Mouse (Mus musculus): ENCODE results near the gene Cebpg. TPM values are rescaled to one million over a fixed set of nuclear protein-coding genes. Genes with fewer than 3 reads are reported as not detected.

Cebpg gene
- polyA plus RNA-seq, 1 experiment = 10.9 TPM

- Histone ChIP-seq H3ac (ENCODE audit: control insufficient read depth, insufficient read length, low read depth) (no peak overlapping the region), H3K36me3 (ENCODE audit: control insufficient read depth, insufficient read depth) (no peaks in the 10 kb centered on the region), H3K4me3 (ENCODE audit: insufficient read depth, poor library complexity, severe bottlenecking) (no peak overlapping the region), H3K27me3 (ENCODE audit: control insufficient read depth, insufficient read depth, insufficient read length) (no peaks in the 10 kb centered on the region), H3K79me3 (ENCODE audit: low read depth) (no peaks in the 10 kb centered on the region), H3K79me2 (ENCODE audit: control insufficient read depth, insufficient read depth) (no peaks in the 10 kb centered on the region)
- no peak for TF ChIP-seq MYOG (IDR thresholded peaks at IDR 0.05; ENCODE audit: control insufficient read depth, extremely low read depth, insufficient read length)
- TF ChIP-seq MYOD1 (IDR thresholded peaks at IDR 0.05; ENCODE audit: control insufficient read depth, insufficient read length, low read depth) = no peak
- TF ChIP-seq CEBPB (IDR thresholded peaks at IDR 0.05; ENCODE audit: low read depth) = no peak
- no peak for TF ChIP-seq MAX (IDR thresholded peaks at IDR 0.05)
- no peak for TF ChIP-seq FOSL1 (IDR thresholded peaks at IDR 0.05; ENCODE audit: insufficient read depth, low read length, poor library complexity, severe bottlenecking)
- no peak for TF ChIP-seq CTCF (IDR thresholded peaks at IDR 0.05; ENCODE audit: control insufficient read depth, insufficient read depth, insufficient read length)
- no peak for TF ChIP-seq USF1 (IDR thresholded peaks at IDR 0.05; ENCODE audit: low read depth)
These were observed 30.0 kb upstream of the Cebpg start for GRCm38 (mm10) chr7:35086271-35086861.

DNA sequence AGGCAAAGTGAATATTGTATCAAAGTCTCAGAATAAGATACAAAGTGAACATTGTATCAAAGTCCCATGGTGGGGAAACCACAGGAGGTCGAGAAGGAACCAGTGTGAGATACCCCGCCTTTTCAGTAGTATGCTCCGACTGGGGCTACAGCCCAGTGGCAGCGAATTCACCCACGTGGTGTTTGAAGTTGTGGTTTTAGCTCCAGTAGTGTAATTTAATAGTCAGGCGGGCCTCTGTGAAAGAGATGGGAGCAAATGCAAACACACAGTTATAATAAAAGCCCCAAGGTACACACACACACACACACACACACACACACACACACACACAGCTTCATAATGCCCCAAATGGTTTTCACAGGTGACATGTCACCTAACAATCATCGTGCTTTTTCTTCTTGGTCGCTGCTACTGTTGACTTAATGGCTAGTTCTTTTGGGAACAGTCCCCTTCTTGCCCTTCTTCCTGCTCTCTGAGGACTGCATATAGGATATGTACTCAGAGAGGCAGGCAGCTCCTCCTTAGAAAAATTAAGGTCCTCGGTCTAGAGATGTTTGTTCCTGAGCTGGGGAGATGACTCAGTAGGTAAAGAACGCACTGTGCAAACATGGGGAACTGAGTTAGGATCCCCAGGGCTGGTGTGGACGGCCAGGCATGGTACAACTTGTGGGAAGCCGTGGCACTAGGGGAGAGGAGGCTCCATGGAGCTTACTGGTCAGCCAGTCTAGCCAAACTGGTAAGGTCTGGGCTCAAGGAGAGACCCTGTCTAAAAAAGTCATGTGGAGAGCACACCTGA, 28.4 kb upstream of the Cebpg start:
- H3K4me3 ChIP-seq (ENCODE audit: insufficient read depth, poor library complexity, severe bottlenecking) = no peak overlapping the region
- no peaks in the 10 kb centered on the region for H3K36me3 ChIP-seq (ENCODE audit: control insufficient read depth, insufficient read depth)
- H3K79me2 ChIP-seq (ENCODE audit: control insufficient read depth, insufficient read depth) = no peaks in the 10 kb centered on the region
- no peak overlapping the region for H3ac ChIP-seq (ENCODE audit: control insufficient read depth, insufficient read length, low read depth)
- TF ChIP-seq FOSL1 (IDR thresholded peaks at IDR 0.05; ENCODE audit: insufficient read depth, low read length, poor library complexity, severe bottlenecking) (no peak), MAX (IDR thresholded peaks at IDR 0.05) (no peak), MYOG (IDR thresholded peaks at IDR 0.05; ENCODE audit: control insufficient read depth, extremely low read depth, insufficient read length) (no peak), CEBPB (IDR thresholded peaks at IDR 0.05; ENCODE audit: low read depth) (no peak), CTCF (IDR thresholded peaks at IDR 0.05; ENCODE audit: control insufficient read depth, insufficient read depth, insufficient read length) (no peak), MYOD1 (IDR thresholded peaks at IDR 0.05; ENCODE audit: control insufficient read depth, insufficient read length, low read depth) (no peak), USF1 (IDR thresholded peaks at IDR 0.05; ENCODE audit: low read depth) (peak; percentile 44)
- H3K27me3 ChIP-seq (ENCODE audit: control insufficient read depth, insufficient read depth, insufficient read length) = no peaks in the 10 kb centered on the region
- H3K79me3 ChIP-seq (ENCODE audit: low read depth) = no peaks in the 10 kb centered on the region

DNA sequence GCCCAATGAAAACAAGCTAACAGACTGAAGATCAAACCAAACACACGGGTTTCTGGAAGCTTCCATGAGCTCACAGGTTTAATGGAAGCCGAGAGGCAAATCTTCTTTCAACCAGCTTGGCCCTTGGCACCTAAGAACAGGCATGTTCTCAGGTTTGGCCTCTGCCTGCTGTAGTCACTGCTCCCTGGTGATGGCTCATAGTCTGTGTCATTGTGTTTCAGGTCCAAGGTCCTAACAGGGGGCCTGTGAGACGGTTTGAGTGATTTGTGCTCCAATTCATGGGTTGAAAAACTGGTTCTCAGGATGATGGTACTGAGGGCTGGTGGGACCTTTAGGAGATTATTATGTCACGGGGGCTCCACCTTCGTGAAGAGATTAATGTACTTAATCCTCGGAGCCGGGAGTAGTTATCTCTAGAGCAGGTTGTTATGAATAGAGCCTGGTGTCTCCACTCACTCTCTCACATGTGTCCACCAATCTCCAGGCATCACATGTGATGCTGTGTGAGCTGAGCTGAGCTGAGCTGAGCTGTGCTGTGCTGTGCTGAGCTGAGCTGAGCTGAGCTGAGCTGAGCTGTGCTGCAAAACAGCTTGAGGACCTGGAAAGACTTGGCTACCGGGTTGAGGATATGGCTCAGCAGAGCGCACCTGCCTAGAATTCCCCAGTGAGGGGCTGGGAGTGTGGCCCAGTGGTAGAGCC, 25.2 kb upstream of the Cebpg start:
- H3ac ChIP-seq (ENCODE audit: control insufficient read depth, insufficient read length, low read depth) = no peak overlapping the region
- H3K27me3 ChIP-seq (ENCODE audit: control insufficient read depth, insufficient read depth, insufficient read length) = no peaks in the 10 kb centered on the region
- no peaks in the 10 kb centered on the region for H3K79me2 ChIP-seq (ENCODE audit: control insufficient read depth, insufficient read depth)
- no peaks in the 10 kb centered on the region for H3K36me3 ChIP-seq (ENCODE audit: control insufficient read depth, insufficient read depth)
- no peaks in the 10 kb centered on the region for H3K79me3 ChIP-seq (ENCODE audit: low read depth)
- no peak overlapping the region for H3K4me3 ChIP-seq (ENCODE audit: insufficient read depth, poor library complexity, severe bottlenecking)
- TF ChIP-seq CEBPB (IDR thresholded peaks at IDR 0.05; ENCODE audit: low read depth) (no peak), FOSL1 (IDR thresholded peaks at IDR 0.05; ENCODE audit: insufficient read depth, low read length, poor library complexity, severe bottlenecking) (no peak)

DNA sequence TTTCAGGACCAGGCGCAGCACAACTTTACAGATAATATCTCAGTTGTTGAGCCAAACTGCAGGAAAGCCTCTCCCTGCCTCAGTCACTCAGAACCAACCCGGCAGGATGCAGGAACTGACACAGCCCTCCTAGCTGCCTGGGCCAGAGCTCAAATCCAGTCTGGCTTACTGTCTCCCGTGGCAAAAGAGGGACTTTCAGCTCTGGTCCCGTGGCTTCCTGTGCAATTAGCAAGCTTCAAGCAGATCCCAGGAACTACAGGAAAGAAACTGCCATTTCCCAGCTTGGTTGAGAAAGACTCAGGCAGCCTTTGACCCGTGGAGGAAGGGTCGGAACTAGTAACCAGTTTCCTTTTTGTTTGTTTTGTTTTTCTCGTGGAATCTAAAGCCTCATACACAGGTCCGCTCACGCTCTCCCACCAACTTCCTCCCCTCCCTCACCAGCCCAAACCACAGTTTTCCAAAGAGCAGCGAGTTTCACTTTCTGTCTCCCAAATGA, 24.5 kb upstream of the Cebpg start:
- H3K4me3 ChIP-seq (ENCODE audit: insufficient read depth, poor library complexity, severe bottlenecking) = no peak overlapping the region

DNA sequence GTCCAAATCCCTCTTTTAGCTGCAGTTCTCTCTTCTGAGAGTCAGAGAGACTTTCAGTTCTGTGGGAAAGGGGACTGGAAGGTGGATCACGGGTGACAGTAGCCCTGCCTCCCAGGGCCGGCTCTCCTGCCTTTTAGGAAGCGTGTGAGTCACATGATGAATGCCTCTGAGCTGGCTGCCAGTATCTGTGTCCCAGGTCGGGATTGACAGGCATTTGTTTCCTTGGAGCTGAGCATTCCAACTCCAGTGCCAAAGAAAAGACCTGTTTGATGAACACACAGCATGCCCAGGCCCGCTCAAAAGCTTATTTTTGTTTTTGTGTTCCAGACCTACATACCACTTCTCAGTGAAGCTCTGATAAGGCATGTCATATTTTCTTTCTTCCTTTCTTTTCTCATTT, 20.3 kb upstream of the Cebpg start:
- no peaks in the 10 kb centered on the region for H3K79me3 ChIP-seq (ENCODE audit: low read depth)
- H3K79me2 ChIP-seq (ENCODE audit: control insufficient read depth, insufficient read depth) = no peaks in the 10 kb centered on the region
- H3K27me3 ChIP-seq (ENCODE audit: control insufficient read depth, insufficient read depth, insufficient read length) = no peaks in the 10 kb centered on the region
- H3K36me3 ChIP-seq (ENCODE audit: control insufficient read depth, insufficient read depth) = no peaks in the 10 kb centered on the region
- TF ChIP-seq MYOD1 (IDR thresholded peaks at IDR 0.05; ENCODE audit: control insufficient read depth, insufficient read length, low read depth) (no peak), MYOG (IDR thresholded peaks at IDR 0.05; ENCODE audit: control insufficient read depth, extremely low read depth, insufficient read length) (no peak), USF1 (IDR thresholded peaks at IDR 0.05; ENCODE audit: low read depth) (no peak), CEBPB (IDR thresholded peaks at IDR 0.05; ENCODE audit: low read depth) (no peak), CTCF (IDR thresholded peaks at IDR 0.05; ENCODE audit: control insufficient read depth, insufficient read depth, insufficient read length) (no peak), MAX (IDR thresholded peaks at IDR 0.05) (no peak), FOSL1 (IDR thresholded peaks at IDR 0.05; ENCODE audit: insufficient read depth, low read length, poor library complexity, severe bottlenecking) (no peak)
- H3ac ChIP-seq (ENCODE audit: control insufficient read depth, insufficient read length, low read depth) = no peak overlapping the region
- H3K4me3 ChIP-seq (ENCODE audit: insufficient read depth, poor library complexity, severe bottlenecking) = no peak overlapping the region

More for the DNA sequence above, 24.5 kb upstream of the Cebpg start:
- Histone ChIP-seq H3ac (ENCODE audit: control insufficient read depth, insufficient read length, low read depth) (peak overlapping the region; percentile 32), H3K27me3 (ENCODE audit: control insufficient read depth, insufficient read depth, insufficient read length) (no peaks in the 10 kb centered on the region), H3K79me2 (ENCODE audit: control insufficient read depth, insufficient read depth) (no peaks in the 10 kb centered on the region), H3K79me3 (ENCODE audit: low read depth) (no peaks in the 10 kb centered on the region), H3K36me3 (ENCODE audit: control insufficient read depth, insufficient read depth) (no peaks in the 10 kb centered on the region)
- TF ChIP-seq MYOG (IDR thresholded peaks at IDR 0.05; ENCODE audit: control insufficient read depth, extremely low read depth, insufficient read length) (no peak), CEBPB (IDR thresholded peaks at IDR 0.05; ENCODE audit: low read depth) (no peak), FOSL1 (IDR thresholded peaks at IDR 0.05; ENCODE audit: insufficient read depth, low read length, poor library complexity, severe bottlenecking) (no peak), MYOD1 (IDR thresholded peaks at IDR 0.05; ENCODE audit: control insufficient read depth, insufficient read length, low read depth) (no peak), USF1 (IDR thresholded peaks at IDR 0.05; ENCODE audit: low read depth) (no peak)

Measured in C2C12 (cell line).